Mouse (Mus musculus) gastrocnemius, postnatal 14 days (tissue): ENCODE data around the gene Setdb1. TPM values are rescaled to one million over a fixed set of nuclear protein-coding genes. Genes with fewer than 3 reads are reported as not detected.
A peak's percentile ranks its signal among the peaks of the same experiment; 100 is the strongest.

ENCODE experiments used
- DNase-seq: peaks from one replicate; pipeline ENCODE4 v3.0.0; 2021; ENCODE audit warnings: mixed read lengths
- intact Hi-C: fragments of 180-260 bp; cut with DNase I; formaldehyde crosslinking; loops from one replicate; pipeline ENCODE4 v1.15.1; 2025; ENCODE audit warnings: low total_unique reads
- total RNA-seq, 2 experiments: library from RNA; stranded (reverse); gene quantifications; 2 replicates each; pipeline ENCODE4 v1.2.3; 2021

The Setdb1 gene
- total RNA-seq, 2 experiments from 2014 or later, result 10.4 to 12.8 TPM

DNA sequence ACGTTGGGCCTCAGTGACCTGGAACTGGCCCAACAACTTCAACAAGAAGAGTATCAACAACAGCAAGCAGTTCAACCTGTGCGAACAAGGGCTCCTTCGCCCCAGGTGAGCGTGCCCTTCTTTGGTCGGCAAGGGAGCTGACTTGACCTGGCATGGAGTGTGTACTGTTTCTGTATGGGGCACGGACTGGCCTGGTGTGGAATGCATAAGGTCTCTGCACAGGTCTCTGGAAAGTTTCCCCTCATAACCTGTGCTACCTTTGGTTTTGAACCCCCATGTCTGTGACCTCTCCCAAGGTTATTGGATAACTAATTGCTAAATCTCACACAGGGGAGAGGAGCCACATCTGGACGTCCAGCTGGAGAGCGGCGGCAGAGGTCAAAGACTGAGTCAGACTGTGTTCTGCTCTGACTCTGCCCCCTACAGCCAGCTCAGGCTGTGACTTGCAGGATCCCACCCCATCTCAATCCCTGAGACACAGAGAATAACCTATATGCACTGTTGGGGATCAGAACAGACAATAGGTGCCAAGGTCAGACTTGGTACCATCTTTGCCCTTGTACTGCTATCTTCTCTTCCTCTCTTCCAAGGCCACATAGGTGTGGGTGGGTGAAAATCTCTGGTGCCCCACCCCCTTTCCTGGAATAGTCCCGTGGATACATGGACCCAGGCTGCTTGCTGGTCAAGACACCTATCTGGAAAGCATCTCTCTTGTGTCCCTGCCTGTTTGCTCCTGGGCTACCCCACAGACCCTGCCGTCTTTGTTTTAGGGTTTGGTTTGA is 61.5 kb downstream of the Setdb1 start:
- intact Hi-C loops, result no loop called here
- DNase-seq, result no peak

- DNase-seq, result no peak
- intact Hi-C loops, result no loop called here
Measured at GRCm38 (mm10) chr3:95294718-95295117, 62.3 kb downstream of the Setdb1 start.

DNA sequence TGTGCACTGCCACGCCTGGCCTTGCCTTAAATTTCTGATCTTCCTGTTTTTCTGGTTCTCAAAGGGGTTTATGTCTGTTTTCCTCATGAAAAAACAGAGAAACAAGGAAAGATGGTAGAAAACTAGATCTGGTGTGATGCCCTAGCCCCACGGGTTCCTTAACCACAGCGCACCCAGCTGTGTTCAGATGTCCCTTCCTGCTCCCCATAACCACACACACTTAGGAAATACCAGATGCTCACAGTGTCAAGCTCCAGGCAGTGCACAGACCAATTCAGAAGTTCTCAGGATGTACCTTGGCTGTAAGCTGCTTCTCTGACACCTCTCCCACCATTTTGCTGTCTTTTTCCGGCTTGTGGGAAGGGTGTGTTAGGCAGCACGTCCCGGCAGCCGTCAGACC is 62.7 kb downstream of the Setdb1 start:
- DNase-seq, result no peak
- intact Hi-C loops, result no loop called here

DNA sequence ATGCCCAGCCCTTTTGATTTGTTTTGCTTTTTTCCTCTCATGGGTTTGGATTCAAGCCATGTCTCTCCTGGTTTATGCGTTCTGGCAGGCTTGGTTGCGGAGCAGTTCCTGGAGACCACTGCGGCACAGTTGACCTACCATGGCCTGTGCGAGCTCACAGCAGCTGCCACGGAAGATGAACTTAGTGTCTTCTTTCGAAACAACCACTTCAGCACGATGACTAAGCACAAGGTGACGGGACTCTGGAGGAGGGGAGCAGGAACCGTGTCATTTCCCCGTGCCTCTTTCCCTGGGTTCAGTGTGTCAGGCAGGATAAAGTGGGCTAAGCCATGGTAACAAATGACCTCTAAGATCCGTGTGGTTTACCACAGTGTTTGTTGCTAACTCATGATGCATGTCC is 63.5 kb downstream of the Setdb1 start:
- intact Hi-C loops, result no loop called here
- DNase-seq, result no peak

DNA sequence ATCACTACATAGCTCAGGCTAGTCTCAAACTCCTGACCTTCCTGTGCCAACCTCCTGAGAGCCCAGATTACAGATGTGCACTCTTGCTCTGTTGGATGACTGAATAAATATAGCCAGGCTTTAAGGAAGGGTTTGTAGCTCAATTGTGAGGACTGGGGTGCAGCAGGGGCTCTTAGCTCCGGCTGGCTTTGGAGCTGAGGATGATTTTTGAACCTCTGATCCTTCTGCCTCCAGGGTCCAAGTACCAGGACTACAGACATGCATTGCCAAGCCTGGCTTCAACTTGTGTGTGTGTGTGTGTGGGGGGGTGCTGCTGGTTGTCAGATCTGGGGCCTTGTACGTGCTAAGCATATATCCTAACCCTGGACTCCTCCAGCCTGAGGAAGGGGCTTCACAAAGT is 64.1 kb downstream of the Setdb1 start:
- DNase-seq, result no peak
- intact Hi-C loops, result no loop called here

- no peak for DNase-seq
- intact Hi-C loops, result no loop called here
Measured at GRCm38 (mm10) chr3:95291041-95291440, 66.0 kb downstream of the Setdb1 start.

DNA sequence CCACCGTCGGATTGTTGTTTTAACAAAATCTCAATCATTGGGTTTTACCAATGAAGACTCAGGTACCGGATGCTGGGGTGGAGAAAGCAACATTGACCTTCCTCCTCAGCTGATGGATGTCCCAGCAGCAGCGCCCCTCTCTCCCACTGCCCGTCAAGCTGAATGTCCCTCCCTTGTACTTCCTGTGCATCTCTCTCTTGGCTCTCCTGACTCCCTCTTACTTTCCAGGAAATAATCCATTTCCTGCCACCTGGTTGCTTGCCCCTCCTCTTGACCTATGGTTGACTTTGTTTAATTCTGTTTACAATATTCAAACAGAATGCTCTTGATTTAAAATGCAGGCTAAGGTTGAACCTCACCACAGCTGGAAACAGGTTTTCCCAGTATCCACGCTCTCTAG is 66.8 kb downstream of the Setdb1 start:
- intact Hi-C loops, result no loop called here
- no peak for DNase-seq

DNA sequence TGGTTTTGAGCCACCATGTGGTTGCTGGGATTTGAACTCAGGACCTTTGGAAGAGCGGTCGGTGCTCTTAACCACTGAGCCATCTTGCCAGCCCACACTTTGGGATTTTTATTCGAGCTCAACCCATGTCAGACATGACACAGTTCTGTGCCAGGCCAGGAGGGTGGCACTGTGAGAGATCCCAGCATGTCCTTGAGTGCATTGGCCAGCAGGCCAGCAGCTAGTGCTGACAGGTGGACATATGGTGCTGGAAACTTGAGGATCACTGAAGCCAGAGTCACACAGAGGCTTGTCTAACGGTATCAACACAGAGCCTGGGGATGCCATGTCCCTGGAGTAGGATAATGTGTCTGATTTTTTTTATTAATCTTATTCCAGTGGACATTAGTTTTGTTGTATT is 67.6 kb downstream of the Setdb1 start:
- intact Hi-C loops, result no loop called here
- DNase-seq, result no peak

GRCm38 (mm10) chr3:95287541-95287940 is 69.5 kb downstream of the Setdb1 start:
- DNase-seq, result no peak
- intact Hi-C loops, result no loop called here

DNA sequence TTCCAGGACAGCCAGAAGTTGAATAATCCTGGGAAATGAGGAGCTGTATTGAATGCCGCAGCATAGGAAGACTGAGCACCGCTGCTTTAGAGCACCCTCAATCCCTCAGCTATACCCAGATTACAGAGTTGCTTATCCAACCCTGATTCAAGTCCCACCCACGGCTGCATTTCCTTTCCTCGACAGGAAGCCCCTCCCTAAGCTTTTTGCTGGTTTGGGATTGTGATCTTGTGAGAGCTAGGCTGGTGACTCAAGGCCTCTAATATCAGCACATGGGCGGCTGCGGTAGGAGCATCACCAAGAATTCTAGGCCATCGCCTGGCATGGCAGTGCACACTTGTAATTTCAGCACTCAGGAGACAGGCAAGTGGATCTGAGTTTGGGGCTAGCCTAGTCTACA is 70.5 kb downstream of the Setdb1 start:
- no peak for DNase-seq
- intact Hi-C loops, result no loop called here

DNA sequence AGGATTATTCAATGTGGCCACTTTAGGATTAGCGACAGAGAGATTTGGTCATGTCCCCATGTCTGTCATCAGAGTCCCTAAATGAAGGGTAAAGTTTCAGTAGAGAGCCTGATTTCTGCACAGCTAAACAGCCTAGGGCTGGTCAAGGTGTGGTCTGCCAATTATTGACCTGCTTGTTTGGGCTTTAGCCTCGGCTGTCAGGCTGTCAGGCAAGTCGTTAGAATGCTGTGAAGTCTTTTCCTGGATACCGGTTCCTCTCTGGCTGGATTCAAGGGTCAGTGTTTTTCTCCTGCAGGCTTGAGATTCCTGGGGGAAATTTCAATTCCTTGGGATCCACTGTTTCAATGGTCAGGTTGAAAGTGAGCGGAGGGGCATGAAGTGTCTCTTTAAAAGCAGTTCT is 71.0 kb downstream of the Setdb1 start:
- intact Hi-C loops, result no loop called here
- no peak for DNase-seq

DNA sequence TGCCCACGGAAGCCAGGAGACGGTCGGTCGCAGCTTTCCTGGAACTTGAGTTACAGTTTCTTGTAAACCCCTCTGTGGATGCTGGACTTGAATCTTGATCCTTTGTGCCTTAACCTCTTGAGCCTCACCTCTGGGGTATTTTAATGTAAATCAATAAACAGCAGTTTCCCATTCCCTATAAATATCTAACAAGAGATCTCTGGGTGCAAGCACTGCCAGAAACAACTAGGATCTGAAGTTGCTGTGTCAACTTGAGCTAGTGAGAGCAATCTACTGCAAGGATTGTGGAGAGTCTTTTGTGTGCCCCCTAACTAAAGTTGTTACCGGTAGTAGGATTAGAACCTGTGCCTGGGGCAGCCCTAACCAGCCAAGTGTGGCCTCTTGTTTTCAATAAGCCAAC is 71.6 kb downstream of the Setdb1 start:
- intact Hi-C loops, result no loop called here
- DNase-seq, result no peak

GRCm38 (mm10) chr3:95284501-95285281 is 72.3 kb downstream of the Setdb1 start:
- intact Hi-C loops, result no loop called here
- DNase-seq, result no peak

DNA sequence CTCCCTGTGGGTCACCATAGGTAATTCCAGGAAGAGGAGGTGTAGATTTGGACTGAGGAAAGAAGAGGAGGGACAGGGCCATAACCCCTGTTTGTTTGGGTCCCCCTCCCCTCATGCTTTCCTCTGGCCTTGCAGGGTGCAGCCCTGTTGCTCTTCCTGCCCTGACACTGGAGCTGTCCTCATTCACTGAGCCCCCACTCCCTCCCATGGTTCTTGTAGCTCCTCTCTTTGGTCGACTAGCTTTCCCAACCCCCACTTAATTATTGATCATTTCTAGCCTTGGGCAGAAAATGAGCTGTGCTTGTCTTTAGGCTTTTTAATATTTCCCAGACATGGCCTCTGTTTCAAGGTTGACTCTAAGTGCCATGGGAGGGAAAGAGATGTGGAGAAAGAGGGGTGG is 72.9 kb downstream of the Setdb1 start:
- intact Hi-C loops, result no loop called here
- DNase-seq, result no peak

DNA sequence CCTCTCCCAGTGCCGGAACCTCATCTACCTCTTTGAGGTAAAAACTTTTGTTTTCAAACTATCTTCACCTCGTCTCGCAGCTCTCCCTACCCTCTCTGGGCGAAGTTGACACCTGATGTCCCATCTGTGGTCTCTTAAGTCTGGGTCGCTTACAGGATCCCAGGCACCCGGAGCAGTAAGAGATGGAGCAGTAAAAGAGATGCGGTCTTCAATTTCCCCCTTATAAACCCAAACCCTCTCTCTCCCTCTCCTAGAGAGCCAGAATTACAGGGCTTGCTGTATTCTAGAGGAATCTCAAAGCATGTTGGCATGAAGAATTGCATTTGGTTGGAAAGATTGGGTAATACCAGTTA is 73.4 kb downstream of the Setdb1 start:
- intact Hi-C loops, result no loop called here
- DNase-seq, result no peak

GRCm38 (mm10) chr3:95282865-95283588 is 74.0 kb downstream of the Setdb1 start:
- intact Hi-C loops, result no loop called here
- DNase-seq, result peak; percentile 88

GRCm38 (mm10) chr3:95282381-95282864 is 74.6 kb downstream of the Setdb1 start:
- intact Hi-C loops, result no loop called here

DNA sequence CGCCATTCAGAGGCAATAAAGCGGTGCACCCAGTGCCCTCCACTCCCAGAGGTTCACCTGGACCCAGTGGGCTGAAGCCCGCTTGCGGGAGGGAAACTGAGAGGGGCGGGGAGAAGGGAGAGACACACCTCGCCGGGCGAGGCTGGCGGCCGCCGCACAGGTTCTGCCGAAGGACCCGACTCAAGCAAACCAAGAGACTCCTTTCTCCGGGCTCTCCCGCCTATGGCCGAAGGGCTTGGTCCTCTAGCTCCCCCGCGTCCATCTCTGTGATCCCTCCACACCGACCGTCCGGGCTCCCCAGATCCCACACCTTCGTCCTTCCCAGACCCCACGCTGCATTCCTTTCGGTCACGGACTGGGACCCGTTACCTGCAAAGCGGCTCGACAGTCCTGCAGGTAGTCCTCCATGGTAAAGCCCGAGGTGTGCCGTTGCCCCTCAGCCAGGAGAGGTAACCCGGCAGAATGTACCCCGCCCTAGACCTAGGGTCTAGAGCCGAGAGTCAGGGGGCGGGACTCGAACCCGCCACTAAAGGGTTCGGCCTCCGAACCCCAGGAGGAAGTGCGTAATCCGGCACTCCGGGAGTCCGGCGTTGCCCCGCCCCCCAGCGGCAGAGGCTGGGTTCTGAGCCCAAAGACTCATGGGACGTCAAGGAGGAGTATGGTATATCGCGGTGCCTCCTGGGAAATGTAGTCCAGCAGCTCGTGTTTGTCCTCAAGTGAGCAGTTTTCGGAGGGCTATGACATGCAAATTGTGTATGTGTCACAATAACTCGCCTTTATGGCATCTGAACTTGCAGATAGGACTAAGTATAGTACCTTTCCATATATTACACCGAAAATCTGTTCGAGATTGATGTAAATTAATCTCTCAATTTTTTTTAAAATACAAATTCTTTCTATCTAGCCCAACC is 75.5 kb downstream of the Setdb1 start, which contains the start of the genes Mindy1 and Prune1:
Gene Mindy1 (plus strand): TSS at position 130 of the 911 bp plus-strand sequence.
Gene Prune1 (minus strand): TSS at position 861 of the 911 bp plus-strand sequence.
- DNase-seq, result peak; percentile 99
- intact Hi-C loops, result no loop called here

More at GRCm38 (mm10) chr3:95282381-95282864, 74.6 kb downstream of the Setdb1 start:
- DNase-seq, result no peak

DNA sequence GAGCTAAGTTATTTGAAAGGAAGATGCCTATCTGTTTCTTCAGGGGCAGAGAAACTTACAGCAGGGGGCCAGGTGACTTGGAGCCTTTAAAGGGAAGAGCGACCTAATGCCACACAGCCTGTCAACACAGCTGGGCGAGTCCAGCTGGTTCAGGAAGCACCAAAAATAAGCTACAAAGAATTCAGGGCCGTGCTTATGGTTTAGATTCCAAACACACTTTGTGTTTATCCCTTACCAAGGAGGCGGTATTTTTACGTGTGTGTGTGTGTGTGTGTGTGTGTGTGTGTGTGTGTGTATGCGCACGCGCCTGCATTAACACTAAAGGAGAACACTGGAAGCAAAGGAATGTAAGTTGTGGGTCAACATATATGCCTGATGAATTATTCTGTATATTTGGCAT is 76.3 kb downstream of the Setdb1 start:
- DNase-seq, result no peak

More for the DNA sequence above, 76.3 kb downstream of the Setdb1 start:
- intact Hi-C loops, result no loop called here
